Mouse (Mus musculus) forebrain, embryonic 13.5 days (tissue): ENCODE measurements at regions not wholly inside any gene's neighbourhood (a gene's known extent, or its start where the extent isn't known, plus 50 kb on each side); places are given as distances from the start of the nearest gene placed in this dataset.
A peak's percentile ranks its signal among the peaks of the same experiment; 100 is the strongest.

Experiments used
- ATAC-seq: fragments of 200-750 bp; cut with Nextera tagmentation; 2 replicates; pipeline ENCODE4 v1.8.0; 2017
- H3K27ac ChIP-seq: fragments of 300-500 bp; sonication (generic); 2 replicates; pipeline ENCODE4 v1.5.1; 2015; ENCODE audit warnings: inconsistent platforms, mild to moderate bottlenecking, moderate library complexity
- H3K27me3 ChIP-seq: fragments of 300-500 bp; sonication (generic); 2 replicates; pipeline ENCODE4 v1.6.1; 2015; ENCODE audit warnings: mild to moderate bottlenecking, inconsistent platforms
- H3K36me3 ChIP-seq: fragments of 300-500 bp; sonication (generic); 2 replicates; pipeline ENCODE4 v1.6.1; 2015; ENCODE audit warnings: mild to moderate bottlenecking, inconsistent platforms; ENCODE audit not compliant: poor library complexity, severe bottlenecking
- H3K4me1 ChIP-seq: fragments of 300-500 bp; sonication (generic); 2 replicates; pipeline ENCODE4 v1.6.1; 2015; ENCODE audit warnings: inconsistent platforms
- H3K4me2 ChIP-seq: fragments of 300-500 bp; sonication (generic); 2 replicates; pipeline ENCODE4 v1.6.1; 2015; ENCODE audit warnings: inconsistent platforms, mild to moderate bottlenecking, moderate library complexity
- H3K4me3 ChIP-seq: fragments of 300-500 bp; sonication (generic); 2 replicates; pipeline ENCODE4 v1.5.1; 2015; ENCODE audit warnings: mild to moderate bottlenecking, inconsistent platforms
- H3K9ac ChIP-seq: fragments of 300-500 bp; sonication (generic); 2 replicates; pipeline ENCODE4 v1.6.1; 2015; ENCODE audit warnings: mild to moderate bottlenecking, inconsistent platforms
- H3K9me3 ChIP-seq: fragments of 300-500 bp; sonication (generic); replicated peaks from 2 replicates; pipeline ENCODE4 v1.6.1; 2016; ENCODE audit warnings: inconsistent platforms
- WGBS: fragments of 180-500 bp; shearing (Covaris S2); methylation state at CpG from one replicate; pipeline ENCODE4 v1.1.7; 2015; 5-methylcytosine and 5-hydroxymethylcytosine counted together

- no peak overlapping the region for H3K27ac ChIP-seq
- H3K4me3 ChIP-seq, result no peak overlapping the region
- H3K9ac ChIP-seq, result no peak overlapping the region
- H3K4me1 ChIP-seq, result no peaks in the 10 kb centered on the region
- H3K9me3 ChIP-seq, result no peaks in the 10 kb centered on the region
- ATAC-seq, result no peak
- 86% methylated on average over 3 of the region's 3 CpGs for WGBS
- no peak overlapping the region for H3K4me2 ChIP-seq
- no peaks in the 10 kb centered on the region for H3K27me3 ChIP-seq
- H3K36me3 ChIP-seq, result no peaks in the 10 kb centered on the region
These were observed 183.1 kb upstream of the Adcy2 start for GRCm38 (mm10) chr13:69182478-69182877.

- Histone ChIP-seq H3K9ac (no peak overlapping the region), H3K4me2 (no peak overlapping the region), H3K4me3 (no peak overlapping the region), H3K36me3 (no peaks in the 10 kb centered on the region), H3K4me1 (no peaks in the 10 kb centered on the region), H3K27me3 (no peaks in the 10 kb centered on the region), H3K9me3 (no peaks in the 10 kb centered on the region), H3K27ac (no peak overlapping the region)
- WGBS, result 91% methylated on average over 3 of the region's 3 CpGs
- ATAC-seq, result no peak
These were observed 191.3 kb upstream of the Adcy2 start for GRCm38 (mm10) chr13:69190661-69191060.

GRCm38 (mm10) chr13:69196464-69196871 lies 197.1 kb upstream of the Adcy2 start:
- no peak overlapping the region for H3K9ac ChIP-seq
- no peak overlapping the region for H3K4me2 ChIP-seq
- H3K4me1 ChIP-seq, result peaks cover 9% of the 10 kb centered on the region; the same call in 1 of the 2 replicates
- WGBS, result 0% methylated on average over 4 of the region's 4 CpGs
- H3K27ac ChIP-seq, result no peak overlapping the region
- ATAC-seq, result peak; percentile 21; the same call in 1 of the 2 replicates
- H3K27me3 ChIP-seq, result no peaks in the 10 kb centered on the region
- H3K36me3 ChIP-seq, result no peaks in the 10 kb centered on the region
- H3K4me3 ChIP-seq, result no peak overlapping the region
- no peaks in the 10 kb centered on the region for H3K9me3 ChIP-seq

DNA sequence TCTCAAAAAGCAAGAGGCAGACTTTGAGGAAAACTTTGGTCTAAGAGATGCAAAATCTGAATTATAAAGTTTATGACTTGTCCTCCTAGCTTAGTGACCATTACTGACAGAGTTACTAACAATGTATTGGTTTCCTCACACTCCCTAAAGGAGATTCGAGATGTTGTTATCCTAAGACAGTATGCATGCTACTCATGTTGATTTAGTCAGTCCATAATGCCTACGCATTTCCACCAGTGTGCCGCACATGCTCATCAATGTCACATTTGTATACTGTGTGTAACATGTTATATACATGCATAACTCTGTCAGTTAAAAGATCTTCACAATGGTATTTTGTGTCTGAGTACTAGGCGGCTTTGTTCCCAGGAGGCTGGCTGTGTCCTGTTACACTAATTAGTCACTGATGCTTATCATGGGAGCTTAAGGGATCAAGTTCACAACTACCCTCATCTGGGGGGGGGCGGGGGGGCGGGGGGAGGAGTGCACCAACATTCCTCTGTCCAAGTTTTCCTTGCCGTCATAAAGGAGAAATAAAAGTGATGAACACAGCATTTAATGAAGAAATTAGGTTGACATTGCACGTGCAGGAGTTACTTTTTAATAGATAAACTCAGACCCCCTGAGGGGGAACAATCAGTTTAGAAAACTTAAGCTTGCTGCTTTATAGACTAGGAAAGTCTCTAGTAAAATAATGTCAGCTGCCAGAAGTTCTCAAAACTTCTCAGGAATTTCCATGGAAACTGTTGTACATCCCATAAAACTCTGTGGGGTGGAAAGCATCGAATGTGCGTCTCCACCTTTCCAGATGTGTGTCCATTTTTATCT lies 208.6 kb upstream of the Adcy2 start:
- Histone ChIP-seq H3K9me3 (no peaks in the 10 kb centered on the region), H3K27ac (no peak overlapping the region), H3K4me1 (no peaks in the 10 kb centered on the region), H3K36me3 (no peaks in the 10 kb centered on the region), H3K9ac (no peak overlapping the region), H3K27me3 (no peaks in the 10 kb centered on the region), H3K4me2 (no peak overlapping the region), H3K4me3 (no peak overlapping the region)
- 72% methylated on average over 10 of the region's 10 CpGs for WGBS
- ATAC-seq, result no peak

- no peak overlapping the region for H3K9ac ChIP-seq
- H3K4me3 ChIP-seq, result no peak overlapping the region
- H3K4me2 ChIP-seq, result no peak overlapping the region
- no peaks in the 10 kb centered on the region for H3K27me3 ChIP-seq
- no peak overlapping the region for H3K27ac ChIP-seq
- no peaks in the 10 kb centered on the region for H3K36me3 ChIP-seq
- no peaks in the 10 kb centered on the region for H3K4me1 ChIP-seq
- no peaks in the 10 kb centered on the region for H3K9me3 ChIP-seq
- no peak for ATAC-seq
- WGBS, result 90% methylated on average over 4 of the region's 4 CpGs
These were observed 209.2 kb upstream of the Adcy2 start for GRCm38 (mm10) chr13:69208569-69208881.

GRCm38 (mm10) chr13:69216579-69216978 lies 217.2 kb upstream of the Adcy2 start:
- Histone ChIP-seq H3K4me1 (no peaks in the 10 kb centered on the region), H3K9me3 (no peaks in the 10 kb centered on the region), H3K36me3 (no peaks in the 10 kb centered on the region), H3K4me2 (no peak overlapping the region), H3K4me3 (no peak overlapping the region), H3K27me3 (no peaks in the 10 kb centered on the region), H3K9ac (no peak overlapping the region), H3K27ac (no peak overlapping the region)
- ATAC-seq, result no peak
- WGBS, result 72% methylated on average over 3 of the region's 3 CpGs

DNA sequence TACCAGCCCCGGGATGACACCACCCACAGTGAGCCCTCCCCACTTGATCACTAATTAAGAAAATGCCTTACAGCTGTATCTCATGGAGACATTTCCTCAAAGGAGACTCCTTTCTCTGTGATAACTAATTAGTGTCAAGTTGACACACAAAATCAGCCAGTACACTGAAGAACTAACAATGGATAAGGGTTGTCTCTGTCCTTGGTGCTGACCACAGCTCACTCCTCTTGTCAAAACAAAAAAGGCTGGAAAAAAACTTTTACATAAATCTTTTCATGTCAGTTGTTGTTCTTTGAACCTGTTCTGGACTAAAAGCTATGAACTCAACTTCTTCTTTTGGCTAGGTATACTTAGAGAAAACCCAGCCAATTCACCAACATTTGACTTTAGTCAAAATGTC lies 221.1 kb upstream of the Adcy2 start:
- Histone ChIP-seq H3K36me3 (no peaks in the 10 kb centered on the region), H3K9me3 (no peaks in the 10 kb centered on the region), H3K27me3 (no peaks in the 10 kb centered on the region), H3K4me2 (no peak overlapping the region), H3K9ac (no peak overlapping the region), H3K4me1 (no peaks in the 10 kb centered on the region), H3K27ac (no peak overlapping the region), H3K4me3 (no peak overlapping the region)
- no peak for ATAC-seq
- 23% methylated on average over 1 of the region's 1 CpGs for WGBS

DNA sequence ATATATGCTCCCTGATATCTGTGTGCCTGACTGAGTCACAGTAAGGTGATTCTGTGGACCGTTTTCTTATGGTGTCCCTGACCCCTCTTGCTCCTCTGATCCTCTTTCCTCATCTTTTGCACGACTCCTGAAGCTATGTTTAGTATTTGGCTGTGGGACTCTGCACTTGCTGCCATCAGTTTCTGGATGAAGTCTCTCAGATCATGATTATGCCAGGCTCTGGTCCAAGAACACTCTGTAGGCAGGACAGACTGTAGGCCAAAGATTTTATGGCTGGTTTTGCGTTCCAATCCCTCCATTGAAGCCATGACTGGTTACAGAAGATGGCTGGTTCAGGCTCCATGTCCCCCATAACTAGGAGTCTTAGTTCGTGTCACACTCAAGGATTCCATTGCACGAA lies 227.2 kb upstream of the Adcy2 start:
- no peaks in the 10 kb centered on the region for H3K27me3 ChIP-seq
- 73% methylated on average over 5 of the region's 5 CpGs for whole genome bisulfite sequencing
- ATAC-seq, result no peak
- no peak overlapping the region for H3K9ac ChIP-seq
- no peaks in the 10 kb centered on the region for H3K9me3 ChIP-seq
- H3K4me1 ChIP-seq, result no peaks in the 10 kb centered on the region
- no peak overlapping the region for H3K4me2 ChIP-seq
- no peak overlapping the region for H3K4me3 ChIP-seq
- no peaks in the 10 kb centered on the region for H3K36me3 ChIP-seq
- H3K27ac ChIP-seq, result no peak overlapping the region

- Histone ChIP-seq H3K9ac (no peak overlapping the region), H3K4me1 (no peaks in the 10 kb centered on the region), H3K36me3 (no peaks in the 10 kb centered on the region), H3K27ac (no peak overlapping the region), H3K4me3 (no peak overlapping the region), H3K4me2 (no peak overlapping the region), H3K9me3 (no peaks in the 10 kb centered on the region), H3K27me3 (no peaks in the 10 kb centered on the region)
- ATAC-seq, result no peak
- WGBS, result 89% methylated on average over 10 of the region's 10 CpGs
These were observed 231.1 kb upstream of the Adcy2 start for GRCm38 (mm10) chr13:69230361-69230943.

GRCm38 (mm10) chr13:69236386-69236785 lies 237.0 kb upstream of the Adcy2 start:
- H3K4me2 ChIP-seq, result no peak overlapping the region
- WGBS, result 84% methylated on average over 5 of the region's 5 CpGs
- H3K27me3 ChIP-seq, result no peaks in the 10 kb centered on the region
- H3K9ac ChIP-seq, result no peak overlapping the region
- no peak overlapping the region for H3K27ac ChIP-seq
- H3K36me3 ChIP-seq, result no peaks in the 10 kb centered on the region
- no peaks in the 10 kb centered on the region for H3K9me3 ChIP-seq
- no peaks in the 10 kb centered on the region for H3K4me1 ChIP-seq
- H3K4me3 ChIP-seq, result no peak overlapping the region
- ATAC-seq, result peak; percentile 79; the same call in 1 of the 2 replicates

GRCm38 (mm10) chr13:69237918-69238317 lies 238.6 kb upstream of the Adcy2 start:
- Histone ChIP-seq H3K4me2 (no peak overlapping the region), H3K4me1 (no peaks in the 10 kb centered on the region), H3K36me3 (no peaks in the 10 kb centered on the region), H3K9ac (no peak overlapping the region), H3K27me3 (no peaks in the 10 kb centered on the region), H3K27ac (no peak overlapping the region), H3K9me3 (no peaks in the 10 kb centered on the region), H3K4me3 (no peak overlapping the region)
- ATAC-seq, result peak; percentile 45; the same call in 1 of the 2 replicates
- 80% methylated on average over 3 of the region's 3 CpGs for WGBS

DNA sequence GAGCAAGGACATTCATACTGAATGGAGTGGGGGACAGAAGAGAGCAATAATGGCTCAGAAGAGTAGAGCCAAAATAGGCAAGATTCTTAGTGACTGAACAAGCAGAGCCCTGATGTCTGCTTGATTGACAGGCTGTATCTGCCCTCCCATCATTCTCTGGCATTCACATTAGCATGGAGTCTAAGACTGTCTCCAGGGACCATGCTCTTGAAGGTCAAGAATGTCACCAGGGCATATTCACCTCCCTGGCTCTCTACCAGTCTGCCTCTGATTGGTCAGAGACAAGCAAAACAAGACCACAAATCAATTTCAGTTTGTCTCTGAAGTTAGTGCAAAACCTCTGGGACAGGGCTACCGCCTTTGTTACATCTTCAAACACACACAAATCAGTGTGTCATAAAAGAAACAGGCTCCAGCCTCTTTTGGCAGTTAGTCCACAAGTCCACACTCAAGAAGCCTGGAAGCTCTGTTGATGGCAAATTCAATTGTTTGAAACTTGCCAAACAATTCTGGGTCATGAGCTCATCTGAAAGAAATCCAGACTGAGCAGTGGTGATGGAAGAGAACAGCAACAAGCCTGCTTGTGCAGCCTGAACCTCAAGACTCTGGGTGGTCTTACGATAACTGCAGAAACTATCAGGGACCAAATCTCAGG lies 240.0 kb upstream of the Adcy2 start:
- H3K27ac ChIP-seq, result no peak overlapping the region
- H3K4me3 ChIP-seq, result no peak overlapping the region
- H3K9me3 ChIP-seq, result no peaks in the 10 kb centered on the region
- H3K36me3 ChIP-seq, result no peaks in the 10 kb centered on the region
- WGBS, result 88% methylated on average over 2 of the region's 2 CpGs
- no peak overlapping the region for H3K4me2 ChIP-seq
- no peak for ATAC-seq
- no peaks in the 10 kb centered on the region for H3K4me1 ChIP-seq
- H3K27me3 ChIP-seq, result no peaks in the 10 kb centered on the region
- no peak overlapping the region for H3K9ac ChIP-seq
